Mouse (Mus musculus): ENCODE measurements around the gene Spdef.

GRCm38 (mm10) chr17:27719663-27720062, 9.1 kb downstream of the Spdef start:
- TF ChIP-seq EP300 (optimal IDR thresholded peaks at IDR 0.05) (no peak), CTCF (IDR thresholded peaks at IDR 0.05; ENCODE audit: low read depth) (no peak)

Data from stomach, postnatal 0 days (tissue).